Mouse (Mus musculus): Measurements from ENCODE around the gene Cul4a. TPM values are rescaled to one million over a fixed set of nuclear protein-coding genes. Genes with fewer than 3 reads are reported as not detected.
A peak's percentile ranks its signal among the peaks of the same experiment; 100 is the strongest.

The Cul4a gene
- polyA plus RNA-seq, 1 experiment, result 61.3 TPM

DNA sequence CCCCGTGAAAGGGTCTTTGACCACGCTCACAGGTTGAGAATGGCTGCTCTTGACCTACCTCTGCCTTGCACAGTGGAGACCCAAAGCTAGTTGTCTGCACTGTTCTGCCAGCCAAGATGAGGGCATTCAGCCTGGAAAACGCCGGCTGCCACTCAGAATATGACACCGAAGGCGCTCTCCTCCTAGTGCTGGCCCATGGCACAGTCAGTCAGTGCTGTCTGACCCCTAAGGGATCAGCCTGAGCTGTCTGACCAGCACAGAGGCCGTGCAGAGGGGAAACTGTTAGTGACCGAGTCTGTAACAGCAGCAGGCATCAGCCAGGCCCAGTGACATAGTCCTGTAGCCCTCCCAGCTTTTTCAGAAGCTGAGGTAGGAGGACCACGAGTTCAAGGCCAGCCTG, 81.8 kb downstream of the Cul4a start:
- Histone ChIP-seq H3ac (ENCODE audit: control insufficient read depth, insufficient read length) (no peak overlapping the region), H3K36me3 (ENCODE audit: control insufficient read depth, insufficient read depth) (peaks cover 5% of the 10 kb centered on the region), H3K4me2 (ENCODE audit: low read depth) (peak overlapping the region; percentile 50), H3K4me3 (no peak overlapping the region), H3K79me2 (ENCODE audit: control insufficient read depth, insufficient read depth) (no peaks in the 10 kb centered on the region), H3K27me3 (ENCODE audit: control insufficient read depth, insufficient read depth, insufficient read length) (no peaks in the 10 kb centered on the region)
- TF ChIP-seq E2F4 (IDR thresholded peaks at IDR 0.05; ENCODE audit: insufficient read depth) (no peak), POLR2AphosphoS2 (IDR thresholded peaks at IDR 0.05; ENCODE audit: insufficient read length, low read depth) (no peak), REST (IDR thresholded peaks at IDR 0.05; ENCODE audit: insufficient read depth, insufficient read length) (no peak), MAX (IDR thresholded peaks at IDR 0.05; ENCODE audit: low read depth) (no peak), MYOG (IDR thresholded peaks at IDR 0.05; ENCODE audit: control insufficient read depth in 1 of 3, insufficient read depth in 1 of 3, insufficient read length in 2 of 3, low read depth in 2 of 3) (no peak), TCF3 (IDR thresholded peaks at IDR 0.05; ENCODE audit: insufficient read length, low read depth) (no peak), USF1 (IDR thresholded peaks at IDR 0.05; ENCODE audit: low read depth) (no peak), POLR2A (IDR thresholded peaks at IDR 0.05; ENCODE audit: insufficient read length, low read depth) (no peak), SRF (IDR thresholded peaks at IDR 0.05; ENCODE audit: control insufficient read depth, insufficient read length, low read depth) (no peak), MYOD1 (IDR thresholded peaks at IDR 0.05; ENCODE audit: control insufficient read depth in 1 of 3, insufficient read length in 2 of 3, low read depth in 2 of 3) (no peak)

- Histone ChIP-seq H3K79me2 (ENCODE audit: control insufficient read depth, insufficient read depth) (no peaks in the 10 kb centered on the region), H3K36me3 (ENCODE audit: control insufficient read depth, insufficient read depth) (peaks cover 5% of the 10 kb centered on the region), H3K4me2 (ENCODE audit: low read depth) (peak overlapping the region; percentile 50), H3K27me3 (ENCODE audit: control insufficient read depth, insufficient read depth, insufficient read length) (no peaks in the 10 kb centered on the region), H3K4me3 (no peak overlapping the region), H3ac (ENCODE audit: control insufficient read depth, insufficient read length) (no peak overlapping the region)
- TF ChIP-seq POLR2A (IDR thresholded peaks at IDR 0.05; ENCODE audit: insufficient read length, low read depth), result no peak
- TF ChIP-seq POLR2AphosphoS2 (IDR thresholded peaks at IDR 0.05; ENCODE audit: insufficient read length, low read depth), result no peak
- TF ChIP-seq TCF12 (IDR thresholded peaks at IDR 0.05; ENCODE audit: insufficient read depth, poor library complexity, severe bottlenecking), result no peak
- no peak for TF ChIP-seq SRF (IDR thresholded peaks at IDR 0.05; ENCODE audit: control insufficient read depth, insufficient read length, low read depth)
- no peak for TF ChIP-seq E2F4 (IDR thresholded peaks at IDR 0.05; ENCODE audit: insufficient read depth)
Observed at GRCm38 (mm10) chr8:13187638-13188037, 82.2 kb downstream of the Cul4a start.

DNA sequence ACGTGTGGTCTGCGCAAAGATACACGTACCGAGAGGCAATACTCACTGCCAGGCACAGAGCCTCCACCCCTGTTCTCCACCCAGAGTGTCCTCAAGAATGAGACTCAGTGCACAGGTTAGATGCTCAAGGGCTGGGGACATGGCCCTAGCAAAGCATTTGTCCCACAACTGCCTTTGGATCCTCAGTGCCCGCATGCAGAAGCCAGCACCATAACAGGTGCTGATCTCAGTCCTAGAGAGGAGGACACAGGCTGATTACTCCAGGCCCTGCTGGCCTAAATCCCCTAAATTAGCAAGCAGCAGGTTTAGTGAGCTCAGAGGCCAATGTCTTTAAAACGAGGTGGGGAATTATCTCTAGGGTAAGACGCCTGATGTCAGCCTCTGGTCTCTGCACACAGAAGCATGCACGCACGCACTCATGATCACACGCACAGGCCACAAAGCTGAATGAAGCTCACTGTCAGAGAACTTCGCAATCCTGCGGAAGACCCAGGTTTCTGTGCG, 82.7 kb downstream of the Cul4a start:
- H3K4me2 ChIP-seq (ENCODE audit: low read depth), result peak overlapping the region; percentile 50
- no peak for TF ChIP-seq REST (IDR thresholded peaks at IDR 0.05; ENCODE audit: insufficient read depth, insufficient read length)
- TF ChIP-seq TCF3 (IDR thresholded peaks at IDR 0.05; ENCODE audit: insufficient read length, low read depth), result no peak
- TF ChIP-seq POLR2AphosphoS2 (IDR thresholded peaks at IDR 0.05; ENCODE audit: insufficient read length, low read depth), result no peak
- TF ChIP-seq MYOG (IDR thresholded peaks at IDR 0.05; ENCODE audit: control insufficient read depth in 1 of 3, insufficient read depth in 1 of 3, insufficient read length in 2 of 3, low read depth in 2 of 3), result peak; percentile 25 to 85 (median 54)
- TF ChIP-seq POLR2A (IDR thresholded peaks at IDR 0.05; ENCODE audit: insufficient read length, low read depth), result no peak
- no peak for TF ChIP-seq MAX (IDR thresholded peaks at IDR 0.05; ENCODE audit: low read depth)
- TF ChIP-seq E2F4 (IDR thresholded peaks at IDR 0.05; ENCODE audit: insufficient read depth), result no peak
- TF ChIP-seq SRF (IDR thresholded peaks at IDR 0.05; ENCODE audit: control insufficient read depth, insufficient read length, low read depth), result no peak
- no peak for TF ChIP-seq CEBPB (IDR thresholded peaks at IDR 0.05; ENCODE audit: insufficient read depth, poor library complexity, severe bottlenecking)
- TF ChIP-seq USF1 (IDR thresholded peaks at IDR 0.05; ENCODE audit: low read depth), result no peak
- TF ChIP-seq MYOD1 (IDR thresholded peaks at IDR 0.05; ENCODE audit: control insufficient read depth in 1 of 3, insufficient read length in 2 of 3, low read depth in 2 of 3), result peak in 2 of 3 experiments; percentile 54 to 82
- TF ChIP-seq TCF12 (IDR thresholded peaks at IDR 0.05; ENCODE audit: insufficient read depth, poor library complexity, severe bottlenecking), result no peak

DNA sequence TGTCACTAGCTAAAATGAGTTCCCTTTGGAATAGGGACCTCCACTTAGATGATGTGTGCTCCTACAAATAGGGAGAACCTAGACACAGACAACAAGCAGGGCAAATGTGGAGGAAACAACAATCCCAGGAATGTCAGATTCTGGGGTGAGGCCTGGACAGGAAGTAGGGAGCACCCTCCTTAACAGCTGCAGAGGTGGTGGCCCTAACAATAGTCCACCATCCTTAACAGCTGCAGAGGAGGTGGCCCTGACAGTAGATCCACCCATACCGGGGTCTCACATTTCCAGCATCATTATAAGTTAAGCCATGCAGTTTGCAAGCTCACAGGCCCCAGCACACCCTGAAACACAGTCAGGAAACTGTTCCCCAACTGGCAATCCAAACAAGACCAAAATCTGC, 83.4 kb downstream of the Cul4a start:
- Histone ChIP-seq H3K27me3 (ENCODE audit: control insufficient read depth, insufficient read depth, insufficient read length) (no peaks in the 10 kb centered on the region), H3ac (ENCODE audit: control insufficient read depth, insufficient read length) (no peak overlapping the region), H3K36me3 (ENCODE audit: control insufficient read depth, insufficient read depth) (peaks cover 5% of the 10 kb centered on the region), H3K4me2 (ENCODE audit: low read depth) (peak overlapping the region; percentile 55), H3K79me2 (ENCODE audit: control insufficient read depth, insufficient read depth) (no peaks in the 10 kb centered on the region), H3K4me3 (no peak overlapping the region)
- peak; percentile 84 for TF ChIP-seq TCF3 (IDR thresholded peaks at IDR 0.05; ENCODE audit: insufficient read length, low read depth)
- TF ChIP-seq CEBPB (IDR thresholded peaks at IDR 0.05; ENCODE audit: insufficient read depth, poor library complexity, severe bottlenecking), result no peak
- TF ChIP-seq TCF12 (IDR thresholded peaks at IDR 0.05; ENCODE audit: insufficient read depth, poor library complexity, severe bottlenecking), result peak; percentile 86
- TF ChIP-seq USF1 (IDR thresholded peaks at IDR 0.05; ENCODE audit: low read depth), result no peak
- no peak for TF ChIP-seq E2F4 (IDR thresholded peaks at IDR 0.05; ENCODE audit: insufficient read depth)
- TF ChIP-seq MAX (IDR thresholded peaks at IDR 0.05; ENCODE audit: low read depth), result no peak
- no peak for TF ChIP-seq REST (IDR thresholded peaks at IDR 0.05; ENCODE audit: insufficient read depth, insufficient read length)
- TF ChIP-seq POLR2A (IDR thresholded peaks at IDR 0.05; ENCODE audit: insufficient read length, low read depth), result no peak
- peak; percentile 82 to 98 (median 96) for TF ChIP-seq MYOG (IDR thresholded peaks at IDR 0.05; ENCODE audit: control insufficient read depth in 1 of 3, insufficient read depth in 1 of 3, insufficient read length in 2 of 3, low read depth in 2 of 3)
- TF ChIP-seq SRF (IDR thresholded peaks at IDR 0.05; ENCODE audit: control insufficient read depth, insufficient read length, low read depth), result no peak
- peak; percentile 57 for TF ChIP-seq POLR2AphosphoS2 (IDR thresholded peaks at IDR 0.05; ENCODE audit: insufficient read length, low read depth)
- TF ChIP-seq MYOD1 (IDR thresholded peaks at IDR 0.05; ENCODE audit: control insufficient read depth in 1 of 3, insufficient read length in 2 of 3, low read depth in 2 of 3), result peak; percentile 75 to 99 (median 91)

More for the DNA sequence above, 82.7 kb downstream of the Cul4a start:
- no peaks in the 10 kb centered on the region for H3K27me3 ChIP-seq (ENCODE audit: control insufficient read depth, insufficient read depth, insufficient read length)
- no peaks in the 10 kb centered on the region for H3K79me2 ChIP-seq (ENCODE audit: control insufficient read depth, insufficient read depth)
- no peak overlapping the region for H3K4me3 ChIP-seq
- H3ac ChIP-seq (ENCODE audit: control insufficient read depth, insufficient read length), result no peak overlapping the region
- H3K36me3 ChIP-seq (ENCODE audit: control insufficient read depth, insufficient read depth), result peaks cover 5% of the 10 kb centered on the region
